Mouse (Mus musculus): Measurements from ENCODE around the gene Wrap53. TPM values are rescaled to one million over a fixed set of nuclear protein-coding genes. Genes with fewer than 3 reads are reported as not detected.

Wrap53 gene
- total and polyA plus RNA-seq, 3 experiments = 18.5 to 24.5 TPM; not detected in 1

- Histone ChIP-seq H3K4me1 (ENCODE audit: control insufficient read depth in 1 of 2, insufficient read depth in 2 of 2, low read length in 2 of 2) (peaks cover 39 to 62% of the 10 kb centered on the region in 2 experiments), H3K4me3 (ENCODE audit: control insufficient read depth in 1 of 2, insufficient read depth in 1 of 2, low read depth in 2 of 2, low read length in 2 of 2) (peak overlapping the region; percentile 61 to 70), H3K79me2 (ENCODE audit: control insufficient read depth, insufficient read depth, low read length, poor library complexity) (peaks cover 6% of the 10 kb centered on the region), H3K9me3 (replicated peaks; ENCODE audit: insufficient read depth, low read length) (no peaks in the 10 kb centered on the region), H3K9ac (ENCODE audit: control insufficient read depth, low read depth, low read length, poor library complexity, severe bottlenecking) (peak overlapping the region; percentile 70), H3K36me3 (ENCODE audit: control insufficient read depth in 1 of 2, insufficient read depth in 2 of 2, low read length in 2 of 2) (peaks cover 0 to 43% of the 10 kb centered on the region in 2 experiments; a peak in 2 of 4 replicates), H3K27me3 (ENCODE audit: control insufficient read depth in 1 of 2, insufficient read depth in 2 of 2, low read length in 2 of 2) (no peaks in the 10 kb centered on the region), H3K27ac (ENCODE audit: control insufficient read depth, low read depth, low read length) (peak overlapping the region; percentile 78)
- no peak for TF ChIP-seq POLR2A (IDR thresholded peaks at IDR 0.05; ENCODE audit: control insufficient read depth in 1 of 2, insufficient read depth in 1 of 2, low read depth in 1 of 2, low read length in 2 of 2, poor library complexity in 1 of 2)
- TF ChIP-seq RAD21 (IDR thresholded peaks at IDR 0.05; ENCODE audit: low read depth, low read length) = no peak
- TF ChIP-seq MXI1 (IDR thresholded peaks at IDR 0.05; ENCODE audit: low read depth, low read length) = 0 out of 2 replicates have a peak, but pooled peaks have one; percentile 20
- TF ChIP-seq HCFC1 (IDR thresholded peaks at IDR 0.05; ENCODE audit: low read depth, low read length) = no peak
- 0 out of 2 replicates have a peak, but pooled peaks have one; percentile 13 for TF ChIP-seq MYB (IDR thresholded peaks at IDR 0.05; ENCODE audit: low read depth, low read length)
- no peak for DNase-seq (ENCODE audit: low read depth, low spot score)
Observed at GRCm38 (mm10) chr11:69606491-69606795, 26.4 kb upstream of the Wrap53 start.

GRCm38 (mm10) chr11:69605726-69606490 is 25.9 kb upstream of the Wrap53 start, which contains the start of gene Atp1b2:
Gene Atp1b2 (minus strand): TSS chr11:69605942.
- peak; percentile 99 for DNase-seq (ENCODE audit: low read depth, low spot score)
- H3K79me2 ChIP-seq (ENCODE audit: control insufficient read depth, insufficient read depth, low read length, poor library complexity) = peaks cover 6% of the 10 kb centered on the region
- H3K27me3 ChIP-seq (ENCODE audit: control insufficient read depth in 1 of 2, insufficient read depth in 2 of 2, low read length in 2 of 2) = no peaks in the 10 kb centered on the region
- TF ChIP-seq MYC (IDR thresholded peaks at IDR 0.05; ENCODE audit: low read depth, low read length) = peak; percentile 57; the same call in 1 of the 2 replicates
- peak; percentile 100 for TF ChIP-seq POLR2A (IDR thresholded peaks at IDR 0.05; ENCODE audit: control insufficient read depth in 1 of 2, insufficient read depth in 1 of 2, low read depth in 1 of 2, low read length in 2 of 2, poor library complexity in 1 of 2)
- peak; percentile 96 for TF ChIP-seq TBP (IDR thresholded peaks at IDR 0.05; ENCODE audit: low read depth, low read length)
- TF ChIP-seq MAFK (IDR thresholded peaks at IDR 0.05; ENCODE audit: borderline replicate concordance, low read depth, low read length) = no peak
- TF ChIP-seq ZMIZ1 (IDR thresholded peaks at IDR 0.05; ENCODE audit: low read depth, low read length) = peak; percentile 100
- TF ChIP-seq RAD21 (IDR thresholded peaks at IDR 0.05; ENCODE audit: low read depth, low read length) = no peak
- 0 out of 2 replicates have a peak, but pooled peaks have one; percentile 28 for TF ChIP-seq UBTF (IDR thresholded peaks at IDR 0.05; ENCODE audit: borderline replicate concordance, insufficient read depth, low read depth, low read length)
- TF ChIP-seq ETS1 (IDR thresholded peaks at IDR 0.05; ENCODE audit: low read depth, low read length) = peak; percentile 69
- no peak for TF ChIP-seq GABPA (IDR thresholded peaks at IDR 0.05; ENCODE audit: low read depth, low read length)
- peak; percentile 54 for TF ChIP-seq RCOR1 (IDR thresholded peaks at IDR 0.05; ENCODE audit: low read depth, low read length)
- peak; percentile 89 for TF ChIP-seq SIN3A (IDR thresholded peaks at IDR 0.05; ENCODE audit: low read length)
- 0 out of 2 replicates have a peak, but pooled peaks have one; percentile 38 for TF ChIP-seq MYB (IDR thresholded peaks at IDR 0.05; ENCODE audit: low read depth, low read length)
- peak; percentile 99 for TF ChIP-seq ZNF384 (IDR thresholded peaks at IDR 0.05; ENCODE audit: low read depth, low read length)
- no peak for TF ChIP-seq E2F4 (IDR thresholded peaks at IDR 0.05; ENCODE audit: borderline replicate concordance, low read depth, low read length)
- no peak for TF ChIP-seq BHLHE40 (IDR thresholded peaks at IDR 0.05; ENCODE audit: borderline replicate concordance, low read depth, low read length)
- peak; percentile 97 for TF ChIP-seq POLR2AphosphoS2 (IDR thresholded peaks at IDR 0.05; ENCODE audit: low read length)
- peak; percentile 62 for TF ChIP-seq NRF1 (IDR thresholded peaks at IDR 0.05; ENCODE audit: insufficient read depth, low read depth, low read length, poor library complexity, severe bottlenecking)
- TF ChIP-seq EP300 (IDR thresholded peaks at IDR 0.05; ENCODE audit: low read depth in 1 of 2, low read length in 2 of 2) = peak in 1 of 2 experiments; percentile 54; a peak in 2 of 4 replicates
- TF ChIP-seq MXI1 (IDR thresholded peaks at IDR 0.05; ENCODE audit: low read depth, low read length) = peak; percentile 72; the same call in 1 of the 2 replicates
- TF ChIP-seq MAX (IDR thresholded peaks at IDR 0.05; ENCODE audit: low read length) = peak; percentile 67; the same call in 1 of the 2 replicates
- TF ChIP-seq MAZ (IDR thresholded peaks at IDR 0.05; ENCODE audit: low read depth, low read length) = peak; percentile 93; the same call in 1 of the 2 replicates
- no peak for TF ChIP-seq CTCF (IDR thresholded peaks at IDR 0.05 in 2 of 3, conservative IDR thresholded peaks at IDR 0.05 in 1 of 3; ENCODE audit: control insufficient read depth in 1 of 3, insufficient read depth in 1 of 3, low read depth in 2 of 3, low read length in 3 of 3, poor library complexity in 1 of 3, severe bottlenecking in 1 of 3)
- TF ChIP-seq TAL1 (IDR thresholded peaks at IDR 0.05; ENCODE audit: low read length) = 0 out of 2 replicates have a peak, but pooled peaks have one; percentile 6
- TF ChIP-seq JUND (IDR thresholded peaks at IDR 0.05; ENCODE audit: low read depth, low read length) = no peak
- peak; percentile 71 for TF ChIP-seq HCFC1 (IDR thresholded peaks at IDR 0.05; ENCODE audit: low read depth, low read length)
- peak; percentile 61 for TF ChIP-seq TCF12 (IDR thresholded peaks at IDR 0.05; ENCODE audit: low read depth, low read length)
- TF ChIP-seq NELFE (IDR thresholded peaks at IDR 0.05; ENCODE audit: low read depth, low read length) = peak; percentile 98
- TF ChIP-seq USF1 (IDR thresholded peaks at IDR 0.05; ENCODE audit: low read depth, low read length) = 0 out of 2 replicates have a peak, but pooled peaks have one; percentile 51

More at GRCm38 (mm10) chr11:69605726-69606490, 25.9 kb upstream of the Wrap53 start, which contains the start of gene Atp1b2:
- Histone ChIP-seq H3K27ac (ENCODE audit: control insufficient read depth, low read depth, low read length) (peak within 1 kb of the TSS; percentile 78), H3K9me3 (replicated peaks; ENCODE audit: insufficient read depth, low read length) (no peaks in the 10 kb centered on the region), H3K36me3 (ENCODE audit: control insufficient read depth in 1 of 2, insufficient read depth in 2 of 2, low read length in 2 of 2) (peaks cover 1 to 43% of the 10 kb centered on the region in 2 experiments; a peak in 3 of 4 replicates), H3K9ac (ENCODE audit: control insufficient read depth, low read depth, low read length, poor library complexity, severe bottlenecking) (peak within 1 kb of the TSS; percentile 73), H3K4me1 (ENCODE audit: control insufficient read depth in 1 of 2, insufficient read depth in 2 of 2, low read length in 2 of 2) (peaks cover 39 to 65% of the 10 kb centered on the region in 2 experiments), H3K4me3 (ENCODE audit: control insufficient read depth in 1 of 2, insufficient read depth in 1 of 2, low read depth in 2 of 2, low read length in 2 of 2) (peak within 1 kb of the TSS; percentile 61 to 80)

Measured in MEL (cell line).